Mouse (Mus musculus) forebrain, embryonic 10.5 days (tissue): ENCODE results near the gene Mycbpap. TPM values are rescaled to one million over a fixed set of nuclear protein-coding genes. Genes with fewer than 3 reads are reported as not detected.

Experiments used
- DNase-seq: peaks from one replicate; pipeline ENCODE4 v3.0.0-alpha.2; 2017; ENCODE audit warnings: low spot score; ENCODE audit errors: extremely low spot score
- H3K27ac ChIP-seq: fragments of 300-500 bp; sonication (generic); 2 replicates; pipeline ENCODE4 v1.5.1; 2016; ENCODE audit warnings: mild to moderate bottlenecking
- H3K27me3 ChIP-seq: fragments of 300-500 bp; sonication (generic); 2 replicates; pipeline ENCODE4 v1.6.1; 2016; ENCODE audit warnings: mild to moderate bottlenecking; ENCODE audit not compliant: poor library complexity, severe bottlenecking
- H3K36me3 ChIP-seq: fragments of 300-500 bp; sonication (generic); replicated peaks from 2 replicates; pipeline ENCODE4 v1.6.1; 2016; ENCODE audit warnings: mild to moderate bottlenecking, moderate library complexity
- H3K4me1 ChIP-seq: fragments of 300-500 bp; sonication (generic); 2 replicates; pipeline ENCODE4 v1.6.1; 2016
- H3K4me3 ChIP-seq: fragments of 300-500 bp; sonication (generic); 2 replicates; pipeline ENCODE4 v1.5.1; 2016; ENCODE audit warnings: mild to moderate bottlenecking, moderate library complexity
- H3K9me3 ChIP-seq: fragments of 300-500 bp; sonication (generic); 2 replicates; pipeline ENCODE4 v1.6.1; 2016; ENCODE audit warnings: mild to moderate bottlenecking, moderate library complexity
- WGBS: fragments of 180-500 bp; shearing (Covaris S2); methylation state at CpG from one replicate; pipeline ENCODE4 v1.1.7; 2016; 5-methylcytosine and 5-hydroxymethylcytosine counted together
- polyA plus RNA-seq: library from polyadenylated mRNA; unstranded; fragments of >200 nt; fragmentation: Nextera tagmentation; extraction: Ambion mirVana; gene quantifications from 2 replicates; pipeline ENCODE4 v1.2.1, GENCODE M21; 2016

Mycbpap gene
- polyA plus RNA-seq, 1 experiment from 2014 or later, result 3.4 TPM

DNA sequence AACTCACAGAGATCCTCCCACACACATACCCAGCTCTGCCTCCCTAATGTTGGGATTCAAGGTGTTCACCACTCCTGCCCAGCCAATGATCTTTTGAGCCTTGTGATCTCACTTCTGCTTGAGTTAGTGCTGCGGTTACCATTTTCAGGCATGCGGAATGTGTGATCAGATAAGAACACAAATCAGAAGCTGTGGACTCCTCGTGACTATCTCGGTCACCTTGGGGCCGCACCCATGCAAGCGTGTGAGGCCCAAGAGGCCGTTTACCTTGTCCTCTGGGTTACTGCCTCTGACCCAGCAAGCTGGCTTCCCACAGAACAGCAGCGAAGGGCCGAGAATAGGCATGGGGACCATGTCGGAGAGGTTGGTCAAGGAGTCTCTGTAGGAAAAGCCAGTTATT, 12.6 kb downstream of the Mycbpap start:
- H3K4me1 ChIP-seq, result no peaks in the 10 kb centered on the region
- H3K9me3 ChIP-seq, result peaks cover 5% of the 10 kb centered on the region; the same call in 1 of the 2 replicates
- DNase-seq, result no peak
- H3K27ac ChIP-seq, result no peak overlapping the region
- H3K27me3 ChIP-seq, result no peaks in the 10 kb centered on the region
- no peak overlapping the region for H3K4me3 ChIP-seq
- WGBS, result 93% methylated on average over 10 of the region's 10 CpGs
- H3K36me3 ChIP-seq, result no peaks in the 10 kb centered on the region

DNA sequence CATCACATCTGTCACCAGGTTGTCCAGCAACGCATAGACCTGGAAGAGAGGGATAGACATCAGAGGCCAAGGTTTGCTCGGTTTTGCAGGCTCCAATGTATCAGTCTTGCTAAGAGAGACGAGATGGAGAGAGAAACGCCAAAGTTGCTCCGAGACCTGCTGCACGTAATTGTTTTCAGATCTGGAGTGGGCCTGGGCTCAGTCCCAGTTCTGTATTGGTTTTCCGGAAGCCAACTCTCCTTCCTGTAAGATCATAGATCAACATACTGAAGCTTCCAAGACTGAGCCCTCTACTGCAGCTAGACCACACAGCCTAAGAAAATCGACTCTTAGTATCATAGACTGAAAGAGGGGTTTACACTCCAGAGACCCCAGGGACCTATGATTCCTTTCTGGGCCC, 20.1 kb downstream of the Mycbpap start:
- no peak for DNase-seq
- Histone ChIP-seq H3K9me3 (no peaks in the 10 kb centered on the region), H3K4me3 (no peak overlapping the region), H3K36me3 (no peaks in the 10 kb centered on the region), H3K4me1 (peaks cover 37% of the 10 kb centered on the region), H3K27ac (no peak overlapping the region), H3K27me3 (peaks cover 61% of the 10 kb centered on the region)
- WGBS, result 93% methylated on average over 8 of the region's 8 CpGs

DNA sequence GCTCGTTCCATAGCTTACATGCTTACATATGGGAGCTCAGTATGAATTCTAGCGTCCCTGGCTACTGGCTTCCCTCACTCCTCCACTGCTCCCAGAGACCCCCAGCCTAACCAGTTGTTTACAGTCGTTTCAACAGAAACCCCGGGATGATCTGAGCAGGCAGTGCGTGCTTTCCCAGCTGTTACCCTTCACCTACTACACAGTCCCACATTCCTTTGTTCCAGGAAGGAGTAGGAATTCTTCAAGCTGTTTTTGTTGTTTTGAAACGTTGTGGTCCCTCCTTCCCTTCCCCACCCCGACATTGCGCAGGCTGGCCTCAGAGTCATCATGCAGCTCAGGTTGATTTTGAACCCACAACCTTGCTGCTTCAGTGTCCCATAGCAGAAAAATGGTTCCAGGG, 21.2 kb downstream of the Mycbpap start:
- H3K4me1 ChIP-seq, result peaks cover 40% of the 10 kb centered on the region
- peaks cover 62% of the 10 kb centered on the region for H3K27me3 ChIP-seq
- peak overlapping the region; percentile 64 for H3K27ac ChIP-seq
- 24% methylated on average over 8 of the region's 8 CpGs for WGBS
- no peaks in the 10 kb centered on the region for H3K9me3 ChIP-seq
- DNase-seq, result no peak
- H3K36me3 ChIP-seq, result no peaks in the 10 kb centered on the region
- peak overlapping the region; percentile 49 for H3K4me3 ChIP-seq

DNA sequence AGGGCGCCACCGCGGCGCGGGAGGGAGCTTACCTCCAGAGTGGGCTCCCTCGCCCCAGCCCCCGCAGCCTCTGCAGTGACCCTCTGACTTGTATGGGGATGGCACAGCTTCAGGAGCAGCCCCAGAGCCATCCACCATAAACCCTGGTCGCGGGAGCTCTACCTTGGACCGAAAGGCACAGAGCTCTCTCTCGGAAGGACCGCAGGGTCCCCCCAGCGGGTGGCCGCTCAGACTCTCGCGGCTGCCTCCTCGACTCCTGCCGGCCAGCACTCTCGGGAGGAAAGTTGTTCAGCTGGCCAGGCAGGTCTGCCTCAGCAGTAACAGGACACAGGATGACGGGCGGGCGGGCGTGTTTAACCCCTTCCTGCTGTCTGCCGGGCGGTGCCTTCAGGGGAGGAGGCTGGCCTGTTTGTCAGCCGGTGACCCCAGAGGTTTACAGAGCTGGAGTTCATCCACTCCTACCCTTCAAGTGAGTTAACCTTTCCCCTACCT, 21.8 kb downstream of the Mycbpap start, which contains the start of gene Epn3:
TSS of gene Epn3 (minus strand) at position 314 of the 492 bp plus-strand sequence.
- WGBS, result under 1% methylated on average over 26 of the region's 26 CpGs
- Histone ChIP-seq H3K27me3 (peaks cover 68% of the 10 kb centered on the region), H3K4me1 (peaks cover 46% of the 10 kb centered on the region), H3K9me3 (no peaks in the 10 kb centered on the region), H3K27ac (peak within 1 kb of the TSS; percentile 64), H3K36me3 (no peaks in the 10 kb centered on the region), H3K4me3 (peak within 1 kb of the TSS; percentile 49)
- DNase-seq, result peak; percentile 45

DNA sequence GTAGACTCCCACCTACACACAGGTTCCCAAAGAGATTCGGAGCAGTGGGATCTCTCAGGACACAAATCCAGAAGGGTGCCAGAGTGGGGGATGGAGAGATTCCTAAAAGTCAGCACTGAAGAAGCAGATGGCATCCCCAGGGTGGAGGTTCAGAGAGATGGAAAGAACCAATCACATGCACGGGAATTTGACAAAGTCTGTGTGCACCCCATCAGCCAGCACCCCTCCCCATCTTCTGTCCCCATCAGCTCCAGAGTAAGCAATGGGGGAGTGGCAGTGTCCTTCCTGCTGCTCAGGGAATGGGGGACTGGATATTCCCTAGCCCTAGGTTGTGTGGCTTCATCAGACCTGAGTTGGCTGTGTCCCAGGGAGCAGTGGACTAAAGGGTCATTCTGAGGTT, 22.5 kb downstream of the Mycbpap start:
- peaks cover 48% of the 10 kb centered on the region for H3K4me1 ChIP-seq
- H3K27me3 ChIP-seq, result peaks cover 75% of the 10 kb centered on the region
- WGBS, result 25% methylated on average over 2 of the region's 2 CpGs
- DNase-seq, result no peak
- no peaks in the 10 kb centered on the region for H3K36me3 ChIP-seq
- peak overlapping the region; percentile 49 for H3K4me3 ChIP-seq
- no peaks in the 10 kb centered on the region for H3K9me3 ChIP-seq
- H3K27ac ChIP-seq, result peak overlapping the region; percentile 64; the same call in 1 of the 2 replicates

DNA sequence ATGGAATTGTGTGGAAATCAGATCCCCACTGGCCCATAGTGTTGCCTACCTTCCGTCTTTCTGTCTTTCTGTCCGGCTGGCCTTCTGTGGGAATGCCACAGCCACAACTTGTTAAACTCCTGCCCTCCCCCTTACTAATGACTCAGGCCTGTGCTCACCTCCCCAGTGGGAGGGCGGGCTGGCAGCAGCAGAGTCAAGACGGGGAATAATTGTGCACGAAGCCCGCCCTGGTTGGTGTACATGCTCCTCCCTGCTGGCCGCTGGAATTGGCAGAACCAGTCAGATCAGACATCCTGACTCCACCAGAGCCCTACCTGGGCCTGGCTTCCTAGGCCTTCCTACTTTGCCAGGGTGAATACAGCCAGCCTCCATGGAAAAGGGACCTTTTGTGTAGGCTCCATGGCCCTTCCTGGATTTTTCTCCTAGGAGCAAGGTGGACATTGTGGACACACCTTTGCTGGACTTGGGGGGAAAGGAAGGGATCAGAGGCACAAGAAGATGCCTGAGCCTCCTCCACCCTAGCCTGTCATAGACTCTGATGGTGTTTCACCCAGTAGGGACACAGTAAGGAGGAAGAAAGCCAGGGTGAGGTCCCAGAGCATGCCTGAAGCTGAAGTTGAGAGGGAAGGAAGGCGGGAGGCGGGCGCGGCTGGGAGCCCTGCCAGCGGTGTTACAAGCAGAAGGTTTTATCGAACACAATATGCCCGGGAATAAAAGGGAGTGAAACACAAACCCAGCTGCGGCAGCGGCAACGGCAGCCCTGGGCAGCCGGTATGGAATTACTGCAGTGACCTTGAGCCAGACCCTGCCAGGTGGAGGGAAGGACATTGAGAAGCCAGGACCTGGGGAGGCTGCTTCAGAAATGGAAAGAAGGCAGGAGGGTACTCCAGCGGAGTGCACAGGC, 23.2 kb downstream of the Mycbpap start:
- peak overlapping the region; percentile 49 for H3K4me3 ChIP-seq
- peaks cover 81% of the 10 kb centered on the region for H3K27me3 ChIP-seq
- peaks cover 48% of the 10 kb centered on the region for H3K4me1 ChIP-seq
- H3K36me3 ChIP-seq, result no peaks in the 10 kb centered on the region
- no peaks in the 10 kb centered on the region for H3K9me3 ChIP-seq
- peak overlapping the region; percentile 64 for H3K27ac ChIP-seq
- DNase-seq, result no peak
- WGBS, result 18% methylated on average over 19 of the region's 19 CpGs

DNA sequence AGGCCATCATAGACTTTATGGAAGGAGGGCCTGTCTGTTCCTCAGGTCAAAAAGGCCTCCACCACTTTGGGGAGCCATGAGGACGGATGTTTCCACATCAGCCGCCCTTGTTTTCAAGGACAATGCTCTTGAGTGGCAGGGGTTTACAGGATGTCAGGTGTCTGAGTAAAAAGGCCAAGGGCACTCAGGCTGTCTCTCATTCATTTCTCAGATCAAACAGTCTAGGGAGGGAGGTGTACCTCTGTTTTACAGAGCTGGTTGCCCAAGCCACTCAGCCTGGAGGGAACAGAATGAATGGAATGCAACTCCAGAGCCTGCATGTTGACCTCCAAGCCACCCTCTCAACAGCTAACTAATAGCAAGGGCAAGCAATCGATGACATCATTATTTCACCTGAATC, 26.1 kb downstream of the Mycbpap start:
- no peak for DNase-seq
- H3K4me1 ChIP-seq, result peaks cover 63% of the 10 kb centered on the region
- no peak overlapping the region for H3K4me3 ChIP-seq
- peaks cover 89% of the 10 kb centered on the region for H3K27me3 ChIP-seq
- H3K9me3 ChIP-seq, result no peaks in the 10 kb centered on the region
- H3K27ac ChIP-seq, result peak overlapping the region; percentile 30; the same call in 1 of the 2 replicates
- WGBS, result 86% methylated on average over 3 of the region's 3 CpGs
- H3K36me3 ChIP-seq, result no peaks in the 10 kb centered on the region

GRCm38 (mm10) chr11:94491749-94492099, 29.8 kb downstream of the Mycbpap start:
- Histone ChIP-seq H3K27ac (peak overlapping the region; percentile 85), H3K4me1 (peaks cover 54% of the 10 kb centered on the region), H3K27me3 (peaks cover 88% of the 10 kb centered on the region), H3K4me3 (peak overlapping the region; percentile 60), H3K9me3 (no peaks in the 10 kb centered on the region), H3K36me3 (no peaks in the 10 kb centered on the region)
- no peak for DNase-seq
- 69% methylated on average over 7 of the region's 7 CpGs for WGBS

- peak; percentile 72 for DNase-seq
- Histone ChIP-seq H3K36me3 (no peaks in the 10 kb centered on the region), H3K27me3 (peaks cover 92% of the 10 kb centered on the region), H3K4me3 (peak overlapping the region; percentile 60), H3K27ac (peak overlapping the region; percentile 85), H3K4me1 (peaks cover 55% of the 10 kb centered on the region), H3K9me3 (no peaks in the 10 kb centered on the region)
- 5% methylated on average over 55 of the region's 55 CpGs for WGBS
Measured at GRCm38 (mm10) chr11:94491035-94491748, 30.4 kb downstream of the Mycbpap start.

DNA sequence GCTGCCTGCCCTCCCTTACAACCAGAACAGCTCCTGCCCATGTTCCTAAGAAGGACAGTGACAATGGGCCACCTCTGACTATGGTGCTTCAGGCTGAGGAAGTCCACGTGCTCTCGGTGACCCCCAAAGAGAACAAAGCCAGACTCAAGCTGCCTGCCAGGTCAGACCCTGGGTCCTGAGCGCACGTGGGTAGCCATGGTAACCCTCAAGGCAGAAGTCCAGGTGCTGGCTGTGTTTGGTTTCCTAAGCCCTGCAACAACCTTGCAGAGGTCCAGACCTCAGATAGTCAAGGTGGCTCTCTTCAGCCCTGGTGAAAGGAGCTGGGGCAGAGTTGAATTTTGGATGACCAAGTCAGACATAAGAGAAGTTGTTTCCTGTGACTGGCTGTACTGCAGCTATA, 31.8 kb downstream of the Mycbpap start:
- WGBS, result 35% methylated on average over 4 of the region's 4 CpGs
- H3K27ac ChIP-seq, result peak overlapping the region; percentile 15; the same call in 1 of the 2 replicates
- H3K27me3 ChIP-seq, result peaks cover 98% of the 10 kb centered on the region
- H3K9me3 ChIP-seq, result no peaks in the 10 kb centered on the region
- no peak overlapping the region for H3K4me3 ChIP-seq
- DNase-seq, result no peak
- peaks cover 51% of the 10 kb centered on the region for H3K4me1 ChIP-seq
- H3K36me3 ChIP-seq, result no peaks in the 10 kb centered on the region

- Histone ChIP-seq H3K27ac (0 out of 2 replicates have a peak overlapping the region, but pooled peaks have one; percentile 15), H3K36me3 (no peaks in the 10 kb centered on the region), H3K9me3 (no peaks in the 10 kb centered on the region), H3K4me1 (peaks cover 48% of the 10 kb centered on the region), H3K27me3 (peaks cover 98% of the 10 kb centered on the region), H3K4me3 (no peak overlapping the region)
- WGBS, result 90% methylated on average over 11 of the region's 11 CpGs
- no peak for DNase-seq
Measured at GRCm38 (mm10) chr11:94488767-94489533, 32.6 kb downstream of the Mycbpap start.

DNA sequence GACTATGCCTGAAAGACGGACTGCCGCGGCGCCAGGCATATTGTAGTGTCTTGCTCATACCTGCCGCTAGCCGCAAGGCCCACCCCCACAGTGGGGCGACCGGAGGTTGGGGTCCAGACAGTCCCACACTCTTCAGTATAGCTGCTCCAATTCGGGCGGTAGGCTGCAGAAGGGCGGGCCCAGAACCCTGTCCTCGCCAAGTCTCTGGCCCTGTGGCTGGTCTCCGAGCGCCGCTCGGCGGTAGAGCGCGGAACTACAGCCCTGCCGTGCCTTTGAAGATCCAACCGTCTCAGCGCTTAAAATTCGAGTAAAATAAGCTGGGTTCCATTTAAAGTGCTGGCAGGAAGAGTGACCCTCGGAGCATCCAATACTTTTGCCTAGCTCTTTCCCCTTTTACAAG, 35.5 kb downstream of the Mycbpap start, which contains the start of gene Spata20:
TSS of gene Spata20 (minus strand) at position 179 of the 400 bp plus-strand sequence.
- peak; percentile 85 for DNase-seq
- WGBS, result 6% methylated on average over 24 of the region's 24 CpGs
- Histone ChIP-seq H3K27ac (no peak within 1 kb of the TSS), H3K36me3 (no peaks in the 10 kb centered on the region), H3K4me3 (peak within 1 kb of the TSS; percentile 22), H3K4me1 (peaks cover 45% of the 10 kb centered on the region), H3K9me3 (no peaks in the 10 kb centered on the region), H3K27me3 (peaks cover 81% of the 10 kb centered on the region)
